Mouse (Mus musculus) MEL (cell line): ENCODE data around the gene Oas3. TPM values are rescaled to one million over a fixed set of nuclear protein-coding genes. Genes with fewer than 3 reads are reported as not detected.

Experiments used
- DNase-seq: peaks from one replicate; pipeline ENCODE4 v3.0.0; 2011; ENCODE audit warnings: low read depth, low spot score
- H3K27ac ChIP-seq: 2 replicates; pipeline ENCODE4 v1.5.1; 2012; ENCODE audit warnings: low read depth, mild to moderate bottlenecking, control low read depth, low read length, moderate library complexity; ENCODE audit not compliant: control insufficient read depth
- H3K27me3 ChIP-seq, 2 experiments: fragments of 150-350 bp in 1 of 2; sonication (generic) in 1 of 2; 2 replicates each; pipeline ENCODE4 v1.6.1; 2012; ENCODE audit warnings: low read length in 2 of 2, mild to moderate bottlenecking in 2 of 2, improper control_type of control experiment in 1 of 2, moderate library complexity in 1 of 2; ENCODE audit not compliant: insufficient read depth in 2 of 2, control insufficient read depth in 1 of 2
- H3K36me3 ChIP-seq, 2 experiments: 2 replicates each; pipeline ENCODE4 v1.6.1; 2012 to 2014; ENCODE audit warnings: low read length in 2 of 2, improper control_type of control experiment in 1 of 2, inconsistent platforms in 1 of 2, mild to moderate bottlenecking in 1 of 2; ENCODE audit not compliant: insufficient read depth in 2 of 2, control insufficient read depth in 1 of 2
- H3K4me1 ChIP-seq, 2 experiments: fragments of 150-350 bp in 1 of 2; sonication (generic) in 1 of 2; 2 replicates each; pipeline ENCODE4 v1.6.1; 2012; ENCODE audit warnings: low read length in 2 of 2, improper control_type of control experiment in 1 of 2, mild to moderate bottlenecking in 1 of 2; ENCODE audit not compliant: insufficient read depth in 2 of 2, control insufficient read depth in 1 of 2
- H3K4me3 ChIP-seq, 2 experiments: fragments of 150-350 bp in 1 of 2; sonication (generic) in 1 of 2; 2 replicates each; pipeline ENCODE4 v1.5.1; 2012; ENCODE audit warnings: low read depth in 2 of 2, low read length in 2 of 2, mild to moderate bottlenecking in 2 of 2, moderate library complexity in 2 of 2, control low read depth in 1 of 2, improper control_type of control experiment in 1 of 2; ENCODE audit not compliant: control insufficient read depth in 1 of 2, insufficient read depth in 1 of 2
- H3K79me2 ChIP-seq: 2 replicates; pipeline ENCODE4 v1.6.1; 2012; ENCODE audit warnings: mild to moderate bottlenecking, low read length, moderate library complexity; ENCODE audit not compliant: control insufficient read depth, poor library complexity, insufficient read depth
- H3K9ac ChIP-seq: 2 replicates; pipeline ENCODE4 v1.6.1; 2012; ENCODE audit warnings: low read depth, mild to moderate bottlenecking, control low read depth, low read length, moderate library complexity; ENCODE audit not compliant: control insufficient read depth, poor library complexity, severe bottlenecking
- H3K9me3 ChIP-seq: fragments of 150-350 bp; sonication (generic); replicated peaks from 2 replicates; pipeline ENCODE4 v1.6.1; 2012; ENCODE audit warnings: mild to moderate bottlenecking, low read length, improper control_type of control experiment, moderate library complexity; ENCODE audit not compliant: insufficient read depth
- CHD2 ChIP-seq: IDR thresholded peaks from 2 replicates; pipeline ENCODE4 v1.6.1; 2011; ENCODE audit warnings: low read length, improper control_type of control experiment
- CTCF ChIP-seq, 3 experiments: IDR thresholded peaks in 2 of 3; conservative IDR thresholded peaks in 1 of 3; 2 replicates each; pipeline ENCODE4 v1.5.1; 2011 to 2012; ENCODE audit warnings: low read length in 3 of 3, low read depth in 2 of 3, mild to moderate bottlenecking in 2 of 3, improper control_type of control experiment in 1 of 3, inconsistent platforms in 1 of 3, mixed read lengths in 1 of 3, moderate library complexity in 1 of 3; ENCODE audit not compliant: control insufficient read depth in 1 of 3, insufficient read depth in 1 of 3, poor library complexity in 1 of 3, severe bottlenecking in 1 of 3
- NELFE ChIP-seq: IDR thresholded peaks from 2 replicates; pipeline ENCODE4 v1.6.1; 2011; ENCODE audit warnings: low read depth, low read length, improper control_type of control experiment
- RAD21 ChIP-seq: IDR thresholded peaks from 2 replicates; pipeline ENCODE4 v1.6.1; 2011; ENCODE audit warnings: mild to moderate bottlenecking, low read depth, low read length, improper control_type of control experiment
- SIN3A ChIP-seq: IDR thresholded peaks from 2 replicates; pipeline ENCODE4 v1.6.1; 2012; ENCODE audit warnings: low read length, improper control_type of control experiment, inconsistent platforms
- SMC3 ChIP-seq: IDR thresholded peaks from 2 replicates; pipeline ENCODE4 v1.6.1; 2011; ENCODE audit warnings: low read depth, low read length, improper control_type of control experiment
- TAL1 ChIP-seq: IDR thresholded peaks from 2 replicates; pipeline ENCODE4 v1.6.1; 2012; ENCODE audit warnings: mild to moderate bottlenecking, inconsistent platforms, low read length, moderate library complexity, mixed read lengths
- USF2 ChIP-seq, 2 experiments: IDR thresholded peaks; 2 replicates each; pipeline ENCODE4 v1.6.1; 2011 to 2012; ENCODE audit warnings: improper control_type of control experiment in 2 of 2, low read length in 2 of 2, borderline replicate concordance in 1 of 2, inconsistent platforms in 1 of 2, low read depth in 1 of 2, mild to moderate bottlenecking in 1 of 2; ENCODE audit not compliant: insufficient read depth in 1 of 2
- ZC3H11A ChIP-seq: IDR thresholded peaks from 2 replicates; pipeline ENCODE4 v1.6.1; 2012; ENCODE audit warnings: low read depth, mild to moderate bottlenecking, inconsistent platforms, low read length, improper control_type of control experiment
- polyA plus RNA-seq, 2 experiments: library from polyadenylated mRNA; stranded (reverse) in 1 of 2; unstranded in 1 of 2; fragments of >175 nt in 1 of 2; fragments of >200 nt in 1 of 2; gene quantifications; 2 replicates each; pipeline versions ENCODE4 v1.2.1 to v1.2.4; 2012; ENCODE audit warnings: low replicate concordance in 2 of 2, low read depth in 1 of 2; ENCODE audit not compliant: insufficient read length in 2 of 2, insufficient read depth in 1 of 2, missing spikeins in 1 of 2
- total RNA-seq: library from RNA; depleted of rRNA; stranded (reverse); fragments of 300-350 nt; gene quantifications from 2 replicates; pipeline ENCODE4 v1.2.3, GENCODE M21; 2012

The Oas3 gene
- total and polyA plus RNA-seq, 3 experiments: 1.9 to 4.0 TPM; not detected in 1

DNA sequence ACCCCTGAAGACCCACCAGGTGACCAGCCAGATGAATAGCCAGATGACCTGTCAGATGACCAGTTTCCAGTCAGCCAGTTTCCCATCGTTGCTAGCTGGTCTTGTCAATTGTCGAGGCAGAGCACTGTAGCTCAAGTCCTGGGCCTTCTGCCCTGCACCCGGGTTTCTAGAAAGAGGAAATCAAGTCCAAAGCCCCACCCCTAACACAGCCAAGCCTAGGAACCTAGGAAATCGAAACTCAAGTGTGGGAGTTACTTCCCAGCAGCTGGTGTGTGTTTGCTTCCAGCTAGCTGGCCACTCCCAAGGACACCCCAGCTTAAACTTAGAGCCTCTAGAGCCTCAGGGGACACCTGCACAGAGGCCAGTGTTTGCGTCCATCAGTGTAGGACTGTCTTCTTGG is 27.8 kb downstream of the Oas3 start, which contains the start of gene Oas2:
Gene Oas2 (minus strand): TSS at position 166 of the 400 bp plus-strand sequence.
- Histone ChIP-seq H3K4me1 (peaks cover 0 to 2% of the 10 kb centered on the region in 2 experiments; a peak in 3 of 4 replicates), H3K79me2 (no peaks in the 10 kb centered on the region), H3K36me3 (no peaks in the 10 kb centered on the region), H3K27ac (peak within 1 kb of the TSS; percentile 10; the same call in 1 of the 2 replicates), H3K9ac (peak within 1 kb of the TSS; percentile 57), H3K27me3 (no peaks in the 10 kb centered on the region), H3K4me3 (peak within 1 kb of the TSS; percentile 41 to 55; a peak in 3 of 4 replicates)
- DNase-seq: peak; percentile 42
- TF ChIP-seq SIN3A (0 out of 2 replicates have a peak, but pooled peaks have one; percentile 10), USF2 (IDR thresholded peaks at IDR 0.05; ENCODE audit: borderline replicate concordance in 1 of 2, insufficient read depth in 1 of 2, low read depth in 1 of 2, low read length in 2 of 2) (no peak), NELFE (peak; percentile 8; the same call in 1 of the 2 replicates)
- TF ChIP-seq, all 39 proteins: peak for 2
- H3K9me3 ChIP-seq: no peaks in the 10 kb centered on the region

DNA sequence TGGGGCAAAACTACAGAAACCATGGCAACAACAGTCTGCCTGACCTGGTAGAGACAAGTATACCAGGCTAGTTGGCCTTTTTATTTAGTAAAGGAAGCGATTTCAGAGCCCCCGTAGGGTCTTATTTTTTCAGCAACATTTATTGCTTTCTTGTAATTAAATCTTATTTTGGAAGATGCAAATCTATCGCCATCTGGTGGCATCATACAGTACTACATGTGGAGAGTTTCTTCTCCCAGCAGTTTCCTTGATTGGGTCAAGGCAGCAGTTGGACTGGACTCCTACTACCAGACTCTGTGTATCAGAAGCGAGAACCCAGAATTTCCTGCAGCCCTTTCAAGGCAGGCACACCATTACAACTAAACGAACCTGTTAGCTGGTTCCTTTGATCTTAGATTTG is 31.0 kb downstream of the Oas3 start:
- no peaks in the 10 kb centered on the region for H3K79me2 ChIP-seq
- peak; percentile 59 for DNase-seq
- H3K27me3 ChIP-seq: no peaks in the 10 kb centered on the region
- peak; percentile 69 for TF ChIP-seq SMC3
- TF ChIP-seq CHD2: no peak
- TF ChIP-seq CTCF (IDR thresholded peaks at IDR 0.05 in 2 of 3, conservative IDR thresholded peaks at IDR 0.05 in 1 of 3; ENCODE audit: control insufficient read depth in 1 of 3, insufficient read depth in 1 of 3, low read depth in 2 of 3, low read length in 3 of 3, poor library complexity in 1 of 3, severe bottlenecking in 1 of 3): peak; percentile 17 to 83 (median 76); a peak in 4 of 6 replicates
- peak; percentile 41 for TF ChIP-seq ZC3H11A
- TF ChIP-seq RAD21: peak; percentile 69
- no peak overlapping the region for H3K27ac ChIP-seq
- H3K9me3 ChIP-seq: no peaks in the 10 kb centered on the region
- H3K4me3 ChIP-seq: no peak overlapping the region
- no peak overlapping the region for H3K9ac ChIP-seq
- H3K36me3 ChIP-seq: no peaks in the 10 kb centered on the region
- H3K4me1 ChIP-seq: peaks cover 0 to 2% of the 10 kb centered on the region in 2 experiments; a peak in 3 of 4 replicates

DNA sequence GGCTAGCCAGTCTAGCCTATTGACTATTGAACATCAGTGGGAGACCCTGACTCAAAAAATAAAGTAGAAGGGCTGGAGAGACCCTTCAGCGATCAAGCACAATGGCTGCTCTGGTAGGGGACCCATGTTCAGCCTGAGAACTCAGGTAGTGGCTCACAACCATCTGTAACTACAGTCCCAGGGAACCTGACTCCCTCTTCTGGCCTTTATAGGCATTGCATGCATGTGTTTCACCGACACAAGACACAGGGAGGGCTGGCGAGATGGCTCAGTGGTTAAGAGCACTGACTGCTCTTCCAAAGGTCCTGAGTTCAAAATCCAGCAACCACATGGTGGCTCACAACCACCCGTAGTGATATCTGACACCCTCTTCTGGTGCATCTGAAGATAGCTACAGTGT is 35.3 kb downstream of the Oas3 start:
- DNase-seq: peak; percentile 58
- Histone ChIP-seq H3K27me3 (no peaks in the 10 kb centered on the region), H3K79me2 (no peaks in the 10 kb centered on the region), H3K4me3 (no peak overlapping the region), H3K9ac (no peak overlapping the region), H3K4me1 (no peaks in the 10 kb centered on the region), H3K27ac (no peak overlapping the region), H3K36me3 (no peaks in the 10 kb centered on the region)
- TF ChIP-seq SMC3 (peak; percentile 56), CTCF (IDR thresholded peaks at IDR 0.05 in 2 of 3, conservative IDR thresholded peaks at IDR 0.05 in 1 of 3; ENCODE audit: control insufficient read depth in 1 of 3, insufficient read depth in 1 of 3, low read depth in 2 of 3, low read length in 3 of 3, poor library complexity in 1 of 3, severe bottlenecking in 1 of 3) (peak; percentile 57 to 69 (median 63)), TAL1 (no peak), RAD21 (peak; percentile 33)
- TF ChIP-seq, all 39 proteins: peak for 3
- no peaks in the 10 kb centered on the region for H3K9me3 ChIP-seq
